Mouse (Mus musculus): ENCODE measurements at regions not wholly inside any gene's neighbourhood (a gene's known extent, or its start where the extent isn't known, plus 50 kb on each side); places are given as distances from the start of the nearest gene placed in this dataset.

DNA sequence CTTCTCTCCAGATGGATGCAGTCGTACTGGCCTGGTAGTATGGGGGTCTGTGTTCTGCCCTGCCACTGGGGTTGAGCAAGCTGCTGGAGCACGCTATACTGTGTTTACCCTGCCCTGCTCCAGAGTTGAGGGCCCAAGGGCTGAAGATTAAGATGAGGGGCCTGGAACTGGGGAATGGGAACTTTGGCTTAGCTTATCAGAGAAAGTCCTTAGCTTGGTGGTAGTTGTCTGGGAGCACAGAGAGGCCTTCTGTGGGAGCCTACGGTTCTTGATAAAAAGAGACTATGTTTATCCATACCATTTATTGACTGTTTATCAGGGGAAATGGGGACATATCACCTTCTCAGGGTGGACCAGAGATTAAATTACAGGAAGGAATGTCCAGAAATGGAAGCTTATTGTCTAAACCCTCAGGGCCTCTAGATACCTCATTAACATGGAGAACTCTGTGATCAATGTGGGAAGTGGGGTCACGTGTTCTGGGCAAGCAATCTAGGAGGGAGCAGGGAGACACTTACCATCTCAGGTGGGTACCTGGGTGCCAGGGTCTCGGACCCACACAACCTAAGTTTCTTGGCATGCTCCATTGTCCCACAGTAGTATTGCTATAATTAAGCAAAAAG, 58.7 kb downstream of the Mycn start:
- no peak for DNase-seq (ENCODE audit: low spot score in 2 of 2)

DNA sequence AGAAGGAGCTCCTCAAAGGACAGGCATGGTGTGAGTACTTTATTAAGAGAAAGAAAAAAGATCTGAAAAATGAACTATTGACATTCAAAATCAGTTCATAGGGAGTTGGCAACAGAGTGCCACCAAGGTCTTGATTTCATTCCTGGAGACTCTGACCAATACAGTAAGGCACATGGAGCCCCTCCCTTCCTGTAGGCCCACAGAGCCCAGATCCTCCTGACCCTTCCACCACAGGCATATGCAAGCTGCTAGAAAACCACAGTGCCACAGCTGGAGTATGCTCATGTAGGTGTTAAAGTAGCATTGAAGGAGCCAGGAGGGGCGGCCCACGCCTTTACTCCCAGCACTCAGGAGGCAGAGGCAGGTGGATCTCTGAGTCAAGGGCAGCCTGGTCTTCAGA, 63.7 kb downstream of the Mycn start:
- no peak for DNase-seq (ENCODE audit: low spot score in 2 of 2)

DNA sequence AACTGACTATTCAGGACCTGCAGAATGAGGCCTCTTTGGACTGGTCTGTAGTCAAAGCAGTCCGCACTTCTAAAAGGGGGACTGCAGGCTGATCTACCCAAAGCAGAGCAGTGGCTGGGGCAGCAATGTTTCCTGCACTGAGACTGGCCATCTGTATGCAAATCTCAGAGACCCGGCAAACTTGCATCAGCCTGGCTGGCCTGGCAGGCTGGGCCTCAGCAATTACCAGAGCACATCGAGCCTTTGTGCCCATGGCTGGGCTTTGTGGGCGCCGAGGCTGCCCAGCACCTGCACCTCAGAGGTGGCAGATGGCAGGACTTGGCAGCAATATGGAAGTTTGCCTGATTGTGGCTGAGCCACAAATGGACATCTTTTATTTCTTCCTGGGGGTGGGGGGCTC, 64.2 kb downstream of the Mycn start:
- peak in 1 of 2 experiments; percentile 6 for DNase-seq (ENCODE audit: low spot score in 2 of 2)

DNA sequence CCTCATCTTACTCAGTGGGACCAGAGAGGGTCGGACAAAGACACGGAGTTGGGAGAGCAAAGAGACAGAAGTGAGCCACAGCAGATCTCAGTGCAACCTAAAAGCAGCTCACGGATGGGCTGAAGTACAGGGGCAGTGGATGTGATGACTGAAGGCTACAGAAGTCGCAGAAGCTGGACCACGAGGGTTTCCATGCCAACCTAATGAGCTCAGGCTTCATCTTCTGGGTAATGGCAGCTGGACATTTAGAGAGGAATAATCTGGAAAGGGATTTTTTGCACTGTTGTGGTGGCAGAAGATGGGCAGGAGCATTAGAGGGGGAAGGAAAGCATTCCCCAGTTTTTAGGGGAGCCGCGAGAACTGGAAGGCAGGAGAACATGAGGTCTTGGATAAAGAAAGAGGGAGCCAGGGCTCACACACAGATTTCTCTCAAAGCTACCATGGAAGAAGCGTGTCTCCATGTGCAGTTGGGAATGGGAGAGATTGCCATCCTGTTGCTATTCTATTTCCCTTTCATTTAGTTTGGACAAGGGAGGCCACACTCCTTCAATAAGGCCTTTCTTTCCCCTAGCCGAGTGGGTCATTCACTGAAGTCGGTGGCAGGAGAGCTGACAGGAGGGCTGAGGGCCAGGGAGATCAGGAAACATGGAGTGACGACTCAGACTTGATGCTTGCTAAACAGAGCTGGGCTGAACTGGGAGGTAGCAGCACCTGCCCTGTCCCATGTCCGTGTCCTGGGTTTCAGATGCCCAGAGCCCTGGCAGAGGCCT, 65.6 kb downstream of the Mycn start:
- peak in 1 of 2 experiments; percentile 7 for DNase-seq (ENCODE audit: low spot score in 2 of 2)

DNA sequence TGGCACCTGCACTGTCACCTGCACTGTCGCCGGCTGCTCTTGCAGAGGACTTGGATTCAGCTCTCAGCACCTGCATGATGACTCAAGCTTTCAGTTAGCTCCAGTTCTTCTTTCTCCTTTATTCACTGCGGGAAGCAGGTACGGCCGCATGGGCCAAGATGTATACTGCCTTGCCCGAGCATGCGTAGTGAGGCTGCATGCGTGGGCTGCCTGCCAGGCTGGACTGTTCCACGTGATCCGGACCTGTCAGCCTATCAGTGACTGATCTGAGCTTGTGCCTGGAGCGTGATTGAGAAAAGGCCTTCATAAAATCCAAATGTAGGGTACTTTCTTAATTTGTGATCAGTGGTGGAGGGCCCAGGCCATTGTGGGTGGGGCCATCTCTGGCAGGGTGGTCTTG, 68.2 kb downstream of the Mycn start:
- DNase-seq (ENCODE audit: low spot score in 2 of 2) = no peak

DNA sequence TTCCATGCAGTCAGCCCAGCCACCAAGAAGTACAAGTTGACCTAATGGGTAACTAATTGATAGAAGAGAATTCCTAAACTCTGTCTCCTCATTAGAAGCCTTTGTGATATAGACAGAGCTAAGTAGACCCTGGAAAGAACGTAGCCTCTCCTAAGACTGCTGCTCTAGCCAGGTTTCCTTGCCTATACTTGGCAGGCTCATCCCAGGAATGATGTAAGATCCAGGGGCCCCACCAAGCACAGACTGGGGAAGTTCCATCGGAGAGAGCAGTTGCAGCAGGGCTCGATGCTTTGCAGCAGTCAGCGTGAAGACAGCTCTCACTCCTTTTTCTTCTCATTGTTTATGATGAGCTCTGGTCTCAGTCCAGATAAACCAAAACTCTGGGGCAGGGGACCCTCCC, 68.7 kb downstream of the Mycn start:
- DNase-seq (ENCODE audit: low spot score in 2 of 2) = no peak

DNA sequence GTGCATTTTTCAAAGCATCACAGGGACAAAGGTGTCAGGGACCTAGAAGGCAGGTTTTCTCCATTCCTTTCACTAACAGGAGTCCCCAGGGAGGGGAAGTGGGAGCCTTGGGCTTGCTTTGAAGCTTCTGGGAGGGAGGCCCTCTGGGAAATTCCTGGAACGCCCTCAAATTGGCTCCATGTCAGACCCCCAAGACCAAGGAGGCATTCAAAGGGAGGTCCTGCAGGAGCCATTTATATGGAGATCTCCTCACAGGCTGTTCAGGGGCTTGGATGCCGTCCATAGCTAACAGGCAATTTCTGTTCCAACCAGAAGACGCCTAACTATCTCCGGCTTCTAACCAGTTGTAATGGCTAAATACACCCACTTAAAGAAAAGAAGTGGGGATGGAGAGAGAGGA, 70.4 kb downstream of the Mycn start:
- DNase-seq (ENCODE audit: low spot score in 2 of 2) = peak in 1 of 2 experiments; percentile 44

DNA sequence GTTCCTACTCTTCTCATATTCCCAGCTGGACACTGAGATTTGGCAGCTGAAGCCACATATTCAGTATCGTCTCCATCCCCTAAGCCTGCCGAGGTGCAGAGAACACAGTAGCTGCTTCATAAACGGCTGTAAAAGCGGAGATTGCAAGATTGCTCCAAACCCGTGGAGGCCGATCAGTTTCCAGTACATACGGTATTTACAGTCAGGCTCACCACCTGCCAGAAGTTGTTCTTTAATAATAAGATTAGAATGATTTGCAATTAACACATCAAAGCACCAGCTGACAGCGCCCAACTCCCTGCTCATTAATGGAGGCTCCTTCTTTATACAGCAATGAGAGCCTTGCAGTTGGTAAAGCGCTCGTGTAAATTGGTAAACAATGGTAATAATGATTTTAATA, 75.1 kb downstream of the Mycn start:
- DNase-seq (ENCODE audit: low spot score in 2 of 2) = no peak

DNA sequence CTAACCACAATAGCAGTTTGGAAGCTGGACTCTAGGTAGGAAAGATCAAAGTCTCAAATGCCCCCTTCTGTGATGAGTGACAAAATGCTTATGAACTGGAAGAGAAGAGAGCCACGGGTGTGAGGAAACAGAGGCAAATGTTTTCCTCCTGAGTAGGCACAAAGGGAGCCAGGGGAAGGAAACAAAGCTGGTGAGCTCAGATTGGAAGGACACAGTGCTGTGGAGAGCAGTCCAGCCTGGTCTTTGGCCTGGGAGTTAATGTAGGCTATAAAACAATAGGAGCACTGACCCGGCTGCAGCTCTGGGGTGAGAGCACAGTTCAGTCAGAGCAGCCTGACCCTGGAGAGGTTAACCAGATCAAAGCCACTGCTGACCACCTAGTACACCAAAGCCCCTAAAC, 91.0 kb downstream of the Mycn start:
- no peak for DNase-seq (ENCODE audit: low spot score in 2 of 2)

DNA sequence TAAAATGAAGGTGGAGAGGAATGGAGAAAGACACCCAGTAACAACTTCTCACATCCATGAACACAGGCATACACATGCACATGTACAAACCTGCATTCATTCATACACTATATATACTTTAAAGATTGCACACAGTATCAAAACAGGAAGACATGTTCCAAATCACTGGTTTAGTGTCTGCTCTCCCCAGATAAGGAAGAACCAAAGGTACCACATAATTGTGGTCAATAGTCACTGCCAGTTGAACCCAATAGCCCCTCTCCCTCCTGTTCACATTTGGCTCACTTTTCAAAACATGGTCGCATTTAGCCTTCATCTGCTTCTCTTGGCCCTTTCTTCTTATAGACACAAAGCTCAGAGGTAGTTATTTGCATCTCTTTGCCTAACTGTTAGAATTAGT, 95.0 kb downstream of the Mycn start:
- DNase-seq (ENCODE audit: low spot score in 2 of 2) = no peak

DNA sequence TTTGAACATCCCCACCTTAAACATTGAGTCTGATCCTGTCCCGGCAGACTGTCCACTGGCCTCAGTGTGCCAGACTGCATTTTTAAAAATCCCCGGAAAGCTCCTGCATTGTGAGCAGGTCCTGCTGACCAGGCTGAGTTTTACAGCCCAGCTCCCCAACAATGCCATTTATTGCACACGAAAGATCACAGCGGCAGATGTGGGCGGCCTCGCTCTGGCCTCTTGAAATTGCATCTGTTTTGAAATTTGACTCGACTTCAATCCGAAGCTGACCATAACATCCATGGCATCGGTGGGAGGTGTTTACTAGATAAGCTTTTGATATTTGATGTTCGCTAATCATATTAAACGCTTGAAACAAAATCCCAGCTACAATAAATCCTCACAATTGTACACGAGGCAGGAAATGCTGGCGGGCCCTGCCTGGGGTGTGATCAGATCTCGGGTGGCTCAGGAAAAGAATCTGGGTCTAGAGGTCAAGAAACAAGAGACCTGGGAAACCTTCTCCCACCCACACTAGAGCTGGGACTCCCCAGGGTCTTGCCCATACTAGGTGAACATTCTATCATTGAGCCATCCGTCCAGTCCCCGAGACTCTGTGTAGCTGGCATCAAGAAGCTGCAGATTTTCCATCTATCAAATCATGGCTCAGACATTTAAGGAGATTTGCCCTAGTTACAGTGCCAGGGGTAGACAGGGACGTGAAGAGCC, 99.3 kb downstream of the Mycn start:
- no peak for DNase-seq (ENCODE audit: low spot score in 2 of 2)

DNA sequence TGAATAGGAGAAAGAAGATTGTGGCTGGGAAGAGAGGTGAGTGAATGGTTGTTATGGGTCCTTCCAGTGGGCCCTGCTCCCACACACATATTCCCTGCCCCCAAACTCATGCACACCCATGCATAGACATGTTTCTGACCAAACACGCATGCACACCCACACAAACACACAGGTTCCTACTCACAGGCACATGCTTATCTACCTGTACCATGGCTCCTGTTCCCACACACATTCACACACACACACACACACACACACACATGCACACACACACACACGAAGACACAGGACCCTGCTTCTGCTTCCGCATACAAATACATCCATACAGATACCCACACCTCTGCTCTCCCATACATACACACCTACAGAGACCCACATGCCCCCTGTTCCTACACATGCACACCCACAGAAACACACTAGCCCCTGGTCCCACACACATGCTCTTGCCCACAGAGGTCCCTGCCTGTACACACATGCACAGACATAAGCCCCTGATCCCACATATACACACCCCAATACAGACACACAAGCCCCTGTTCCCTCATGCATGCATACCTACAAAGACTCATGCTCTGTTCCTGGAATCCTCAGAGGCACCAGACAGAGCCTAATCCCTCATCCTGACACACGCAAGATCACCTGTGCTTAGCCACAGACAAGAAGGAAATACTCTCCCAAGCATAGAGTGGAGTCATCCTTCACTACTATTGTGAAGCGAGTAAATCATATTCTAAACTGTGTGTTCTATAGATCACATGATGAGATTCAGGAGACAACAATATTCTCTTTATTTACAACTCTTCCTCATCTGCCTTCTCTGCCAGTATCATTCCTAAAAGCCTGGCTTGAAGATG, 100.1 kb downstream of the Mycn start:
- no peak for DNase-seq (ENCODE audit: low spot score in 2 of 2)

DNA sequence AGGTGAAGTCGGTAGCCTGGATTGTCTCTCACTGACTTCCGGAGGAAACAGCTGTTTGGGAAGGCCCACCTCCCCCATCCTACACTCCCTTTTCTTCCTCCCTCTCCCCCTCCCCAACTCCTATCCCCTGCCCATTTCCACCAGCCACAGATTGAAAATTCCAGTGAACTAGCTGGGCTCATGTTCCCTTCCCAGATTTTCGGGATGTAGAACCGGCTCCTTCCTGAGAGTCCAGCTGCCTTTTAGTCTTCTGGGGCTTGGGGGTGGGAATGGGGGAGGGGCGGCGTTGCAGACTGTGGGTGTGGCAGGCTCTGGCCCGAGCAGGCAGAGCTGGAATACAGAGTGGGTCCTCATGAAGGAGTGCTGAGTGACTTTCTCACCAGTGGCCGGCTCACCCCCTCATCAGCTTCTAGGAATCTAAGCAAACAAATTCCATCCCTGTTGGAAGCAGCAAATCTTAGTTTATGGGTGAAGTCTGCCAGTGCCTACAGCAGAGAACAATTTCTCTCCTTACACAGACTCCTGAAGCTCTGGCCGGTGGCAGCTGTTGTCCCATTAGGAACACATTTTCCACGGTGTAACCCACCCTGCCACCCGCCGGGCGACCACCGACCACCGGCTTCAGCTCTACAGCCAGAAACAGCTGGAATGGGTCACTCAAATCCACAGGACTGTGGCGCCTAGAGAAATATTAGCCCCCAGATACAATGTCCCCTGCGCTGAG, 100.9 kb downstream of the Mycn start:
- DNase-seq (ENCODE audit: low spot score in 2 of 2) = no peak

DNA sequence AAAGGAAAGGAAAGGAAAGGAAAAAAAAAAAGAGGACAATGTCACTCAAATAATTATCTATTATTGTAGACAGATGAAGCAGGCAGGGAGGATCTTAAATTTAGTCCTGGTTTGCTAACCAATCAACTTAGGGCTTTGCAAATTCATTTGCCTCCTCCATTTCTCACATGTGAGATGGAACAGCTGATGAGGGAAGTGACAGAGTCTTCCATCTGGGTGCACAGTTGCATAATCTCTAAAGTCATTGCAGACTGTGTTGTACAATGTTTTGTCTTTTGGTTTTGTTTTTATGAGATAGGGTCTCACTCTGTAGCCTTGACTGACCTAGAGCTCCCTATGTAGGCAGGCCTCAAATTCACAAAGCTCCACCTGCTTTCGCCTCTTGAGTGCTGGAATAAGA, 103.9 kb downstream of the Mycn start:
- DNase-seq (ENCODE audit: low spot score in 2 of 2) = no peak

DNA sequence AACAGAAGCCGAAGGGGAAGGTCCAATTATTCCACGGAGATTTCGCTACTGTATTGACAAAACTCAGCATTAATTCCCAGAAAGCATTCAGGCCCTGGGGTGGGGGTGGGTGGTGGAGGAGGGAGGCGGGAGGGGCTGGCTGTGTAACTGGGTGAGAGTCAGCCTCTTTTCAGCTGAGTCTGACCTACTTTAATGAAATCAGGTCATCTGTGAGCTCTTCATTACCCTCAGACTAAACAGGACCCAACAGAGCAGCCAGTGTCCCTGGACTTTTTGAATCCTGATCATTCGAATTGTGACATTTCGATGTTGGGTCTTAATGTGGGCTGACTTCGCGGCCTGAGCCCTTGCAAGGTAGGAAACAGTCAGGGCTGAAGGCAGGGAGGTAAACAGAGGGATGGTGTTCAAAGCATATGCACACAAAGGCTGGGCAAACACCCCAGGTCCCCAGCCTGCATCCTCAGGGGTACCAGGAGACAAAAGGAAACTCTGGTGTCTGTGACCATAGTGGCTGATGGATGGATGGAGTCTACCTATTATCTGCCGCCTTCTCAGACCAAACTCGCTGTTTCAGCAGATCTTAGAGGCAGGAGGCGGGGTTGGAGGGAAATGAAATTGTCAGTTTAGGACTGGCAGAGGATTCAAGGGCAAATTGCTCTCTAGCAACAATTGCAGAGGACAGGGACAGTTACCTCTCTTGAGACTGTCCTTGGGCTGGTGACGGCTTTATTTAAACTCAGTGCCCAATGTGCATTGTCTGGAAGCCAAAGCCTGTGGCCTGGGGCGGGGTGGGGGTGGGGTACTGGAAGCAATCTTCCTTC, 113.7 kb downstream of the Mycn start:
- no peak for DNase-seq (ENCODE audit: low spot score in 2 of 2)

DNA sequence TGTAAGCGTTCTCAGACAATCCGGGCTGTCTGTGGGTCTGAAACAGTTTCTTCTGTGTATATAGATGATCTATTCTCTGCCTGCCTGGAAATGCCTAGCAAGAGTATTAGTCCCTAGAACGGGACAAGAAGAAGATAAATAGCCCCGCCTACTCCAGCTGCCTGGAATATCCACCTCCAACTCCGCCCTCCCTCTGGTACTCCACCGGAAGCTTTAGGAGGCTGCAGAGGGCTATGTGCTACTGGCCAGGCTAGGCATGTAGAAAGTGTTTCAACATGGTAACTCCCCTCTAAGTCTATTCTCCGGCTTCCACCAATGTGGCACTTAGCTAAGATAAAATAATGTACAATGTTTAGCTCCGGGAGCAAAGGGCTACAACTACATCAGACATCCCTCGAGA, 114.3 kb downstream of the Mycn start:
- no peak for DNase-seq (ENCODE audit: low spot score in 2 of 2)

DNA sequence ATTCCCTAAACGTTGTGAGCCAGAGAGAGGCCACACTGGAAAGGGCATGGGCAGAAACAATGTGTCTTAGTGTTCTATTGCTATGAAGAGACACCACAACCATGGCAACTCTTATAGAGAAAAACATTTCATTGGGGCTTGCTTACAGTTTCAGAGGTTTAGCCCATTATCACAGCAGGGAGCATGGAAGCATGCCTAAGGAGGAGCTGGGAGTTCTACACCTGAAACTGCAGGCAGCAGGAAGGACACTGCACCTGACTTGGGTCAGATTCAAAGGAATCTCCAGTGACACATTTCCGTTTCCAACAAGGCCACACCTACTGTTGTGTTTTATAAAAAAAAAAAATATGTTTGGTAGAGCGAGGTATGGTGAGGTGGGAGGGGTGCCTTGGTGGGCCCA, 115.3 kb downstream of the Mycn start:
- DNase-seq (ENCODE audit: low spot score in 2 of 2) = no peak

DNA sequence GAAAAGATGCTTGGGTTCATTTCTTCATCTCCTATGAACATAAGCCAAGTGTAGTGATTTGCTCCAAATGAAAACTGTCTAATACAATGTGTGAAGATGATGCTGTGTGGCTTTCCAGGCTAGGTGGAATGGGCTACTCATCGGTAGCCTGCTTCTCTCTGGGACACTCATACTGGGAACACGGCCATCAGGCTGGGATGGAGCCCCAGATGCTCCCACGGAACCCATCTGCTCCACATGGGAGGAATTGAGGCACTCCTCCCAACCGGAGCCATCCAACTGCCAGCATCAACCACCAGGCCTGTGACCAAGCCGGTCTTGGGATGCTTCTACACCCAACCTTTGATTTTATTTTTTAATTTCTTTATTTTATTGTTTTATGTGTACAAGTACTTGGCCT, 115.9 kb downstream of the Mycn start:
- peak in 1 of 2 experiments; percentile 65 for DNase-seq (ENCODE audit: low spot score in 2 of 2)

DNA sequence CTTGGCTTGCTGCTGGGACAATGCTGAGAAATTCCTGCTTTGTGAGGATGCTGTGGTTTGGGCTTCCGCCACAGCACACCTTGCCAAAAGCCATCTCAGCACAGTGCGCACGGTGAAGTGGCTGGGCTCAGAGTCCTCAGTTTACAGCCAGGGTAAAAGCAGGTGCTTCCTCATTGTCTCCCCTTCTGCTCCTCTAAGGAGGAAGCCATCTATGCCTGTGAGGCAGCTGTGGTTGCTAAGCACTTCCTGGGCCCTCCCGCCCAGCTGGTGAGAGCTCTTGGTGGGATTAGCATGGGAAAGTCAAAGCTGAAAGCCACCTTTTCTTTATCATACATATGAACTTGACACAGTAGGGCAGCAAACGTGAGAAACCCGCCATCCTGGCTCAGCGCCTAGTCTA, 120.2 kb downstream of the Mycn start:
- no peak for DNase-seq (ENCODE audit: low spot score in 2 of 2)

DNA sequence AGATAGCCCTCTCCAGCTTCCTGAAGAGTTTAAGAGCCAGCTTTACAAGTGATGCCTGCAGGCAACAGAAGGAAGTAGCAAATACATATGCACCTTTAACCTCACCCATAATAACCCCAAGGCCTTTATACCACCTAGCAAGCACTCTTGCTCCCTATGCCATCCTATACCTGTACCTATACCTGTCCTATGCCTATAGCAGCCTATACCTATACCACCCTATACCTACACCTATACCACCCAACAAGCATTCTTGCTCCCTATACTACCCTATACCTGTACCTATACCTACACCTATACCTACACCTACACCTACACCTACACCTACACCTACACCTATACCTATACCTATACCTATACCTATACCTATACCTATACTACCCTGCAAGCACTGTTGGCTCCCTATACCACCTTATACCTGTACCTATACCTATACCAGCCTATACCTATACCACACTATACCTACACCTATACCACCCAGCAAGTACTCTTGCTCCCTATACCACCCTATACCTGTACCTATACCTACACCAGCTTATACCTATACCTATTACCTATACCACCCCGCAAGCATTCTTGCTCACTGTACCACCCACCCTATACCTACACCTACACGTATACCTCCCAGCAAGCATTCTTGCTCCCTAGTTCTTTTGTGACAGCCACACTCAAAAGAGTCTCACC, 120.9 kb downstream of the Mycn start:
- no peak for DNase-seq (ENCODE audit: low spot score in 2 of 2)

Data from left cerebral cortex, adult 9 months (tissue).